Mouse (Mus musculus) left cerebral cortex, adult 9 months (tissue): ENCODE results near the gene Scp2d1.
"Not testable (repeated sequence)": the region's sequence is repeated elsewhere in the genome, so short reads cannot be mapped to it uniquely, and the experiment has no call there.

Experiments
- DNase-seq, 2 experiments: peaks; one replicate each; pipeline ENCODE4 v3.0.0; 2022; ENCODE audit warnings: low spot score in 2 of 2

The Scp2d1 gene

DNA sequence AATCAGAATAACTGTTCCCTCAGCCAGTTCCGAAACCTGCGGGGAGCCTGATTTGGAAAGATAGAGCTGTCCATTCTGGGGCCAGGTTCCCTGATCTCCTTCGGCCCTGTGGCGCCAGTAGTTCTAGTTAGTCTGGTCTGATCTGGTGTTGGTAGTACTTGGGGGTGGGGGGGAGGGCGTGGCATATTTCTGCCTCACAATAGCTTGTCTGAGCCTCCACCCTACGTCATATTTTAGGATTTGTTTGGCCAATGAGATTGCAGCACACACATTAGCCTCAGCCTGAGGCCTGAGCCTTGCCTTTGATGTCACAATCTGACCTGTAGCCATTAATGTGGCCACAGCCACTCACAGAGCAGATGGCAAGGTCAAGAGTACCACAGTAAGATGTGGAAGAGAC lies at the start of gene Scp2d1:
Gene Scp2d1, plus strand, starts transcription at position 301 of the 400 bp plus-strand sequence.
- DNase-seq, result not testable (repeated sequence)

- DNase-seq, result no peak
Measured at GRCm38 (mm10) chr2:144774636-144775160, 48.8 kb upstream of the Scp2d1 start.

DNA sequence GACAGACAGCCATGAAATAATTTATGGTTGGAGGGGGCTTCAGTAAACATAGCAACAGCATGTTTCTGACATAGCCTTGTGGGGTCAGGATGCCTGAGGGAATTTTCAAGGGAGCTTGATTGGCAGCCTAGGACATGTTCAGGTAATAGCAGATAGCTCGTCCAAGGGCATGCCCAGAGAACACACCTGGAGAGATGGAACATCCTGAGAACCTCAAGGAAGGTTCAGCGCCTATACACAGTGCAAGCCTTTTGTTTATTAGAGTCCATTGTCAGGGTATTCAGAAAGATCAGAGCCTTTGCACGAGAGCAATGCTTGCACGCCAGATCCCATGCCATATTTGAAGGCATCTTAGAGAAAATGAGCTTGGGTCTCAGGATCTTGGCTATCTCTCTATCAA lies 47.8 kb upstream of the Scp2d1 start:
- DNase-seq, result no peak

DNA sequence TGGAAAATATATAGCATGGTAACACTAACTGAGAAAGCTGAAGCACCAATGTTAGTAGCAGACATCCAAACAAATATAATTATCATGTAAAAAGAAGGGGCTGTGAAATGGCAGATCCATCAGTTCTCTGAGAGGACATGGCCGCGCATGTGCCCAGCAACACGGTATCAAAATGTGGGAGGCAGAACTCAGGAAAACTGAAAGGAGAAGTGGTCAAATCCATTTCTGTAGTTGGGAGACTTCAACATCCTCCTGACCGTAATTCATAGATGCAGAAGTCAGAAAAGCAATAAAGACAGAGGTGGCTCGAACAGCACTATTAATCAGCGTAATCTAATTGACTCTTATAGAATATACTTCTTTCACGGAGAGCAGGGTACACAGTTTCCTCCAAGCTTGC lies 44.2 kb upstream of the Scp2d1 start:
- no peak for DNase-seq

DNA sequence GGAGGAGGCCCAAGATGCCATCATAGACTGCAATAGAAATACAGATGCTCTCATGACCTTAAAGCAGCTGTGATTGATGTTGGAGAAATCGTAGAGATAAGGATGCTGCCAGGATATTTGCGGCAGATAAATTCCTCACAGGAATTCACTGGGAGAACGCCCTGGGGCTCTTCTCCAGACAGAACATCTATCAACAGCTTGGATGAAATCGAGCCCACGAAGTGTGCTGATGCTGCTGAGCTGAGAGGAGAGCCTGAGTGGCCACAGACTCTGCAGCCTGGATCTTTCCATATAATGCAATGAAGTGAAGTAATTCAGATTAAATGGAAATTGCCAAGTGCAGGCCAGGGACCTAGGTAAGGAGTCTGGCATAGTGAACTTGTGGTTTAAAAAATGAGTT lies 42.7 kb upstream of the Scp2d1 start:
- no peak for DNase-seq

DNA sequence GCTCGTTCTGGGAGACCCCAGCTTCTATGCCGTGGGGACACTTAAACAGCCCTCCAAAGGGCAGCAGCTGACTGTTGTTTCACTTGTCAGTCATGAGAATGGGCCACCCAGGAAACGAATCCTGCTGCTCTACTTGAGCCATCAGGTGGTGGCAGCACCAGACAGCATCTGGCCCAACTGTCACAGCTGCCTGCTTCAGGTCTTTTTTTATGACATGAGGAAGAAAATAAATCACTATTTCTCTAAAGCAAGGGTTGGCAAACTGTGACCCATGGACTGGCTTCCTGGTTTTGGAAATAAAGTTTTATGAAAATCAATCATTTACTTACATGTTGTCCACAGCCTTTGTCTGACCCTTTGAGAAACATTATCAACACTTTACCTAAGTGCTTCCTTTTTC lies 41.6 kb upstream of the Scp2d1 start:
- no peak for DNase-seq

DNA sequence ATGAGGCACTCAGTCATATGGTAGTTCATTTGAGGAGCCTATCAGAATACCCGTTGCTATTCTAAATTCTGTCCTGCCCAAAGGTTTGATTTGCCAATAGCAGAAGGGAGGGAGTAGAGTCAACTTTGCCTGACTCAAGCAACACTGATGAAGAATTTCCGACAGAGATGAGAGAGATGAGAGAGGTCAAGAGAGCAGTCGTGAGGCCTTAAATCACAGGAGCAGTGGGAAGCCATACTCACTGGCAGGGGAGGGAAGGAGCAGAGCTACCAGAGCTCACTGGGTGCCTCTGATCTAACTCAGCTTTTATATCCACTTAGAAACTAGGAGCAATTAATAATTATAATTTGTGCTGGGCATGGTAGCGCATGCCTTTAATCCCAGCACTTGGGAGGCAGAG lies 41.0 kb upstream of the Scp2d1 start:
- DNase-seq, result no peak

DNA sequence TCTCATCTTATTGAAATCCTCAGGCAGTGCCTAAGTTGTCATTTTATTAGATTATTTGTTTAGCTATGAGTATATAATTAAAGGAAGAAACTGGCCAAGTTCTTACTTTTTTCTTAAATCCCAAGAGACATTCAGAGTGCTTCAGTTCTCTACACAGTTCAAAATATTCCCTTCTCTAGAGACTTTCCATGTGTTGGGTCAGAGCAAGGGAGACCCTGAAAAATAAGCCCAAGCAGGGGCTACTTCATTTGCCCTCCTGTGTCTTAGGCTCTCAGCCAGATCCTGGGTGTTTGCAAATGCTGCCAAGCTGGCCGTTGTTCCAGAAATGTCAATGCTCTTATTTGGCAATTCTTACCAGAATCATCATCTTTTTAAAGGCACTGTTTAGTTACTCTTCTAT lies 40.3 kb upstream of the Scp2d1 start:
- no peak for DNase-seq

DNA sequence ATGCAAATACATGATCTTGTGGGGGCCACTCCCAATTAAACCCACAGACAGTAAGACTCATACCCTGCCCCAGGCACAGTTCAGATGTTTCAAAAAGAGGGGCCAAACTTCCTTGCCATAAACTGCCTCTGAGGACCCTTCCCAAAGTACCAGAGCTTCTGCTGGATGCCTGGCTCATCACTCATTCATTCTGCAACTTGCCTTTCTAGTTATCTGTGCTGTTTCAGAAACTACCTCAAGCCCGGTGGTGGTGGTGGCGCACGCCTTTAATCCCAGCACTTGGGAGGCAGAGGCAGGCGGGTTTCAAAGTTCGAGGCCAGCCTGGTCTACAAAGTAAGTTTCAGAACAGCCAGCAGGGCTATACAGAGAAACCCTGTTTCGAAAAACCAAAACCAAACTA lies 39.6 kb upstream of the Scp2d1 start:
- DNase-seq, result no peak

- peak; percentile 29 to 56 for DNase-seq
Measured at GRCm38 (mm10) chr2:144791671-144792294, 31.7 kb upstream of the Scp2d1 start.

DNA sequence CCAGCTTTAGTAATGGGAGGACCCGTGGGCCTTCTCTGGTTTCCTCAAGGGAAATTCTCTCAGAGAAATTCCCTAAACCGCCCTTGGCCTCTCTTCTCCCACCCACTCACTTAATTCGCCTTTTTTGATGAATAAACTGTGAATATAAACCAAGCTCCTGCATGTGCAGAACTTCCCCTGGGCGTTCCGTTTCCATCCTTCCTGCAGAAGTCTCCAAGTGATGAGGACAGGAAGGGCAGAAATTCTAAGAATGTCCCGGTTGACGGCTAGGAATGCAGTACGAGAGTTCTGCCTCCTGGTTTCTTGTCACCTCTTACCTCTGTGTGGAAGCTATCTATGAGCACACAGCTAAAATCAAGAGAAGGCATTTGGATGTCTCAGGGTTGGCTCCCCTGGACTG lies 25.9 kb upstream of the Scp2d1 start:
- DNase-seq, result no peak

GRCm38 (mm10) chr2:144807766-144808754 lies 15.4 kb upstream of the Scp2d1 start:
- no peak for DNase-seq

- DNase-seq, result peak in 1 of 2 experiments; percentile 28
Measured at GRCm38 (mm10) chr2:144828457-144828985, 5.1 kb downstream of the Scp2d1 start.

GRCm38 (mm10) chr2:144836667-144837311 lies 13.3 kb downstream of the Scp2d1 start:
- DNase-seq, result no peak

DNA sequence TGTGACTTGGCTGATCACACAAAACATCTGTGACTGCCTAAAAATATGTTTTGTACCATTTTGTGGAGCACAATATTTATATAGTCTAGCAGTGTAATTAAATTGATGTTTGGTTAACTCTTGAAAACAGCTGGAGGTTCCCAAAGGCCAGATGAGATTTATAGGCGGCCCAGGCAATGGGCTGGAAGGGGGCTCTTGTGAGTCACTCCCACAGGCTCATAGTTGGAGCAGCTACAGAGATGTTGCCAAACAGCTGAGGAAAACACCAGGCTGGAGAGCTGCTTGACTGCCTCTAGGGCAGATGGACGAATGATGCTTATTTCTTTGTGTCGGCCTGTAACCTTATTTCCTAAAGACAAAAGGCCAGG lies 13.8 kb downstream of the Scp2d1 start:
- no peak for DNase-seq

DNA sequence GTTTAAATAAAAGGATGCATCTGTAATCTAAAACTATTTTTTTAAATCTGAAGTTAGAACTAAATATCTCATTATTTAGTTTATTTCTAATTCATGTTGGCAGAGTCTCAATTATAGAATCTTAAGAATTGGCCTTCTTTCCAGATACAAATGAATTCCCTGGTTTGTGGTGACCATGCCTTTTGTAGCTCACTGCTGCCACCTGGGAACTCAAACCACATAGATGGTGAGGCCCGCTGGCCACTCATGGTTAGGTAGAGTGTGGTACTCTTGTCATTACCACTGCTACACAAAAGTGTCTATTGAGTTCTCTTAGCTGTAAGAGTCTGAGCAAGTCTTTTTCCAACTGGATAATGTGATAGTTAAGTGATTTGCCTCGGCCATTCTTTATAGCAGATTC lies 45.4 kb downstream of the Scp2d1 start:
- DNase-seq, result peak in 1 of 2 experiments; percentile 35
